Mouse (Mus musculus) MEL (cell line): ENCODE results near the gene Fam160b1. TPM values are rescaled to one million over a fixed set of nuclear protein-coding genes. Genes with fewer than 3 reads are reported as not detected.

ENCODE experiments used
- DNase-seq: peaks from one replicate; pipeline ENCODE4 v3.0.0; 2011; ENCODE audit warnings: low read depth, low spot score
- H3K27ac ChIP-seq: 2 replicates; pipeline ENCODE4 v1.5.1; 2012; ENCODE audit warnings: low read depth, mild to moderate bottlenecking, control low read depth, low read length, moderate library complexity; ENCODE audit not compliant: control insufficient read depth
- H3K27me3 ChIP-seq, 2 experiments: fragments of 150-350 bp in 1 of 2; sonication (generic) in 1 of 2; 2 replicates each; pipeline ENCODE4 v1.6.1; 2012; ENCODE audit warnings: low read length in 2 of 2, mild to moderate bottlenecking in 2 of 2, improper control_type of control experiment in 1 of 2, moderate library complexity in 1 of 2; ENCODE audit not compliant: insufficient read depth in 2 of 2, control insufficient read depth in 1 of 2
- H3K36me3 ChIP-seq, 2 experiments: 2 replicates each; pipeline ENCODE4 v1.6.1; 2012 to 2014; ENCODE audit warnings: low read length in 2 of 2, improper control_type of control experiment in 1 of 2, inconsistent platforms in 1 of 2, mild to moderate bottlenecking in 1 of 2; ENCODE audit not compliant: insufficient read depth in 2 of 2, control insufficient read depth in 1 of 2
- H3K4me1 ChIP-seq, 2 experiments: fragments of 150-350 bp in 1 of 2; sonication (generic) in 1 of 2; 2 replicates each; pipeline ENCODE4 v1.6.1; 2012; ENCODE audit warnings: low read length in 2 of 2, improper control_type of control experiment in 1 of 2, mild to moderate bottlenecking in 1 of 2; ENCODE audit not compliant: insufficient read depth in 2 of 2, control insufficient read depth in 1 of 2
- H3K4me3 ChIP-seq, 2 experiments: fragments of 150-350 bp in 1 of 2; sonication (generic) in 1 of 2; 2 replicates each; pipeline ENCODE4 v1.5.1; 2012; ENCODE audit warnings: low read depth in 2 of 2, low read length in 2 of 2, mild to moderate bottlenecking in 2 of 2, moderate library complexity in 2 of 2, control low read depth in 1 of 2, improper control_type of control experiment in 1 of 2; ENCODE audit not compliant: control insufficient read depth in 1 of 2, insufficient read depth in 1 of 2
- H3K79me2 ChIP-seq: 2 replicates; pipeline ENCODE4 v1.6.1; 2012; ENCODE audit warnings: mild to moderate bottlenecking, low read length, moderate library complexity; ENCODE audit not compliant: control insufficient read depth, poor library complexity, insufficient read depth
- H3K9ac ChIP-seq: 2 replicates; pipeline ENCODE4 v1.6.1; 2012; ENCODE audit warnings: low read depth, mild to moderate bottlenecking, control low read depth, low read length, moderate library complexity; ENCODE audit not compliant: control insufficient read depth, poor library complexity, severe bottlenecking
- H3K9me3 ChIP-seq: fragments of 150-350 bp; sonication (generic); replicated peaks from 2 replicates; pipeline ENCODE4 v1.6.1; 2012; ENCODE audit warnings: mild to moderate bottlenecking, low read length, improper control_type of control experiment, moderate library complexity; ENCODE audit not compliant: insufficient read depth
- CTCF ChIP-seq, 3 experiments: IDR thresholded peaks in 2 of 3; conservative IDR thresholded peaks in 1 of 3; 2 replicates each; pipeline ENCODE4 v1.5.1; 2011 to 2012; ENCODE audit warnings: low read length in 3 of 3, low read depth in 2 of 3, mild to moderate bottlenecking in 2 of 3, improper control_type of control experiment in 1 of 3, inconsistent platforms in 1 of 3, mixed read lengths in 1 of 3, moderate library complexity in 1 of 3; ENCODE audit not compliant: control insufficient read depth in 1 of 3, insufficient read depth in 1 of 3, poor library complexity in 1 of 3, severe bottlenecking in 1 of 3
- E2F4 ChIP-seq: IDR thresholded peaks from 2 replicates; pipeline ENCODE4 v1.6.1; 2011; ENCODE audit warnings: low read depth, low read length, improper control_type of control experiment, borderline replicate concordance
- ETS1 ChIP-seq: IDR thresholded peaks from 2 replicates; pipeline ENCODE4 v1.6.1; 2012; ENCODE audit warnings: low read depth, mild to moderate bottlenecking, inconsistent platforms, low read length, improper control_type of control experiment, moderate library complexity
- GATA1 ChIP-seq: IDR thresholded peaks from 2 replicates; pipeline ENCODE4 v1.6.1; 2011; ENCODE audit warnings: low read depth, low read length, improper control_type of control experiment
- JUND ChIP-seq: IDR thresholded peaks from 2 replicates; pipeline ENCODE4 v1.6.1; 2011; ENCODE audit warnings: low read depth, mild to moderate bottlenecking, improper control_type of control experiment, low read length
- MAX ChIP-seq: IDR thresholded peaks from 2 replicates; pipeline ENCODE4 v1.6.1; 2011; ENCODE audit warnings: low read length, improper control_type of control experiment
- MEF2A ChIP-seq: IDR thresholded peaks from 2 replicates; pipeline ENCODE4 v1.6.1; 2014; ENCODE audit warnings: low read depth, mild to moderate bottlenecking, inconsistent platforms, low read length, improper control_type of control experiment; ENCODE audit not compliant: poor library complexity, insufficient replicate concordance, severe bottlenecking; ENCODE audit errors: extremely low read depth
- MYB ChIP-seq: IDR thresholded peaks from 2 replicates; pipeline ENCODE4 v1.6.1; 2011; ENCODE audit warnings: mild to moderate bottlenecking, low read depth, low read length, improper control_type of control experiment
- MYC ChIP-seq: IDR thresholded peaks from 2 replicates; pipeline ENCODE4 v1.6.1; 2011; ENCODE audit warnings: low read depth, mild to moderate bottlenecking, low read length, improper control_type of control experiment, moderate library complexity
- NRF1 ChIP-seq: IDR thresholded peaks from 2 replicates; pipeline ENCODE4 v1.6.1; 2014; ENCODE audit warnings: low read depth, mild to moderate bottlenecking, inconsistent platforms, low read length, improper control_type of control experiment, moderate library complexity; ENCODE audit not compliant: poor library complexity, insufficient read depth, severe bottlenecking
- POLR2A ChIP-seq, 2 experiments: IDR thresholded peaks; 2 replicates each; pipeline ENCODE4 v1.6.1; 2011 to 2012; ENCODE audit warnings: low read length in 2 of 2, mild to moderate bottlenecking in 2 of 2, control low read depth in 1 of 2, improper control_type of control experiment in 1 of 2, low read depth in 1 of 2, moderate library complexity in 1 of 2; ENCODE audit not compliant: control insufficient read depth in 1 of 2, insufficient read depth in 1 of 2, poor library complexity in 1 of 2
- POLR2AphosphoS5 ChIP-seq: IDR thresholded peaks from 2 replicates; pipeline ENCODE4 v1.6.1; 2012; ENCODE audit warnings: low read depth, borderline replicate concordance, mild to moderate bottlenecking, inconsistent platforms, low read length, moderate library complexity, mixed read lengths
- RAD21 ChIP-seq: IDR thresholded peaks from 2 replicates; pipeline ENCODE4 v1.6.1; 2011; ENCODE audit warnings: mild to moderate bottlenecking, low read depth, low read length, improper control_type of control experiment
- SMC3 ChIP-seq: IDR thresholded peaks from 2 replicates; pipeline ENCODE4 v1.6.1; 2011; ENCODE audit warnings: low read depth, low read length, improper control_type of control experiment
- TAL1 ChIP-seq: IDR thresholded peaks from 2 replicates; pipeline ENCODE4 v1.6.1; 2012; ENCODE audit warnings: mild to moderate bottlenecking, inconsistent platforms, low read length, moderate library complexity, mixed read lengths
- TCF12 ChIP-seq: IDR thresholded peaks from 2 replicates; pipeline ENCODE4 v1.6.1; 2014; ENCODE audit warnings: low read depth, mild to moderate bottlenecking, inconsistent platforms, low read length, improper control_type of control experiment, moderate library complexity
- USF2 ChIP-seq, 2 experiments: IDR thresholded peaks; 2 replicates each; pipeline ENCODE4 v1.6.1; 2011 to 2012; ENCODE audit warnings: improper control_type of control experiment in 2 of 2, low read length in 2 of 2, borderline replicate concordance in 1 of 2, inconsistent platforms in 1 of 2, low read depth in 1 of 2, mild to moderate bottlenecking in 1 of 2; ENCODE audit not compliant: insufficient read depth in 1 of 2
- ZC3H11A ChIP-seq: IDR thresholded peaks from 2 replicates; pipeline ENCODE4 v1.6.1; 2012; ENCODE audit warnings: low read depth, mild to moderate bottlenecking, inconsistent platforms, low read length, improper control_type of control experiment
- ZMIZ1 ChIP-seq: IDR thresholded peaks from 2 replicates; pipeline ENCODE4 v1.6.1; 2012; ENCODE audit warnings: low read depth, mild to moderate bottlenecking, inconsistent platforms, low read length, improper control_type of control experiment, moderate library complexity
- polyA plus RNA-seq, 2 experiments: library from polyadenylated mRNA; stranded (reverse) in 1 of 2; unstranded in 1 of 2; fragments of >175 nt in 1 of 2; fragments of >200 nt in 1 of 2; gene quantifications; 2 replicates each; pipeline versions ENCODE4 v1.2.1 to v1.2.4; 2012; ENCODE audit warnings: low replicate concordance in 2 of 2, low read depth in 1 of 2; ENCODE audit not compliant: insufficient read length in 2 of 2, insufficient read depth in 1 of 2, missing spikeins in 1 of 2
- total RNA-seq: library from RNA; depleted of rRNA; stranded (reverse); fragments of 300-350 nt; gene quantifications from 2 replicates; pipeline ENCODE4 v1.2.3, GENCODE M21; 2012

Gene Fam160b1
- total and polyA plus RNA-seq, 3 experiments: 8.6 to 28.3 (median 19.0) TPM

GRCm38 (mm10) chr19:57427756-57428438 lies 67.4 kb downstream of the Fam160b1 start:
- Histone ChIP-seq H3K9ac (no peak overlapping the region), H3K79me2 (no peaks in the 10 kb centered on the region), H3K4me3 (no peak overlapping the region), H3K27me3 (peaks cover 0 to 14% of the 10 kb centered on the region in 2 experiments; a peak in 2 of 4 replicates), H3K36me3 (no peaks in the 10 kb centered on the region), H3K27ac (no peak overlapping the region), H3K9me3 (no peaks in the 10 kb centered on the region), H3K4me1 (no peaks in the 10 kb centered on the region)
- TF ChIP-seq MYC (no peak), MYB (no peak), CTCF (IDR thresholded peaks at IDR 0.05 in 2 of 3, conservative IDR thresholded peaks at IDR 0.05 in 1 of 3; ENCODE audit: control insufficient read depth in 1 of 3, insufficient read depth in 1 of 3, low read depth in 2 of 3, low read length in 3 of 3, poor library complexity in 1 of 3, severe bottlenecking in 1 of 3) (no peak), ETS1 (no peak), MEF2A (no peak), MAX (no peak), SMC3 (no peak), POLR2AphosphoS5 (no peak), RAD21 (no peak), E2F4 (no peak), ZC3H11A (no peak)
- DNase-seq: no peak

- H3K9ac ChIP-seq: no peak overlapping the region
- no peaks in the 10 kb centered on the region for H3K79me2 ChIP-seq
- DNase-seq: no peak
- H3K36me3 ChIP-seq: no peaks in the 10 kb centered on the region
- H3K27me3 ChIP-seq: peaks cover 0 to 14% of the 10 kb centered on the region in 2 experiments; a peak in 3 of 4 replicates
- no peak for TF ChIP-seq MYB
- no peak for TF ChIP-seq USF2 (IDR thresholded peaks at IDR 0.05; ENCODE audit: borderline replicate concordance in 1 of 2, insufficient read depth in 1 of 2, low read depth in 1 of 2, low read length in 2 of 2)
- no peak for TF ChIP-seq TCF12
- no peak for TF ChIP-seq JUND
- no peak for TF ChIP-seq GATA1
- no peak for TF ChIP-seq POLR2A (IDR thresholded peaks at IDR 0.05; ENCODE audit: control insufficient read depth in 1 of 2, insufficient read depth in 1 of 2, low read depth in 1 of 2, low read length in 2 of 2, poor library complexity in 1 of 2)
- TF ChIP-seq TAL1: no peak
- TF ChIP-seq NRF1: no peak
- no peak for TF ChIP-seq ZMIZ1
- no peaks in the 10 kb centered on the region for H3K9me3 ChIP-seq
- no peak overlapping the region for H3K4me3 ChIP-seq
- H3K4me1 ChIP-seq: no peaks in the 10 kb centered on the region
- H3K27ac ChIP-seq: no peak overlapping the region
Observed at GRCm38 (mm10) chr19:57428641-57429040, 68.2 kb downstream of the Fam160b1 start.
